Mouse (Mus musculus): ENCODE measurements at regions not wholly inside any gene's neighbourhood (a gene's known extent, or its start where the extent isn't known, plus 50 kb on each side); places are given as distances from the start of the nearest gene placed in this dataset.

GRCm38 (mm10) chr3:121902246-121902645, 50.1 kb upstream of the Arhgap29 start:
- no peak for DNase-seq

- DNase-seq, result no peak
These were observed 51.9 kb upstream of the Arhgap29 start for GRCm38 (mm10) chr3:121900429-121900844.

DNA sequence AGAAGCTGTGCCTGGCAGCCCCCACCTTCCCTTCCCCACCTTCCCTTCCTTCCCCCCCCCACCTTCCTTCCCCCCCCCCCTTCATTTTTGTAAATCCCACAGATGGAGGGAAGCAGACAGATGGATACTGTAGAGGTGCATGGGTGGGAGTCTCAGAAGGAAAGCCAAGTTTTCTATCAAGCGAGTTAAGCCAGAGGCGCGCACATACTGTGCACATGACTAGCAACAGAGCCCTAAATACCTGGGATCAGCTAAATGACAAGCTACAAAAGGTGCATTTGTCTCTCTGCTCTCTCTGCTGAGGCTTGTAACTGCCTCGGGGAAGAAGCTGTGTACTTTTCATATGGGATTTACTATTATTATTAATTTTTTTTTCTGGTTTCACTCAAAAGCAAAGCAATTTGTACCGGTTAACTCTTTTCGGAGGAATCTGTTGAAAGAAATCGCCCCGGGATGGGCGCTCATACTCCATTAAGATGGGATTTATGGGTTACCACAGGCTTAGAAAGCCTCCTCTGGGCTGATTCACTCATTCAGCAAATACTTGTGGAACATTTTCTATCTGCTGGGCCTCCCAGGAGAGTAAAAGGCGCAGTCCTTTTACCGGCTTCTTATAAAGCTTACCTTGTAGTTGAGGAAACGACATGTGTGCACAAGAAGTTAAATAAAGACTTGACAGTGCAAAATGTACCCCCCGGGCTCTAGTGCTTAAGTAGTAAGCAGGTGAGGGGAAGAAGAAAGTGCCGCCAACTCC, 54.3 kb upstream of the Arhgap29 start:
- no peak for DNase-seq

GRCm38 (mm10) chr3:121893606-121894005, 58.7 kb upstream of the Arhgap29 start:
- DNase-seq, result no peak

- DNase-seq, result no peak
These were observed 59.7 kb upstream of the Arhgap29 start for GRCm38 (mm10) chr3:121892675-121893074.

GRCm38 (mm10) chr3:121891338-121891737, 61.0 kb upstream of the Arhgap29 start:
- DNase-seq, result no peak

GRCm38 (mm10) chr3:121890563-121890962, 61.8 kb upstream of the Arhgap29 start:
- no peak for DNase-seq

- DNase-seq, result no peak
These were observed 65.3 kb upstream of the Arhgap29 start for GRCm38 (mm10) chr3:121886870-121887605.

DNA sequence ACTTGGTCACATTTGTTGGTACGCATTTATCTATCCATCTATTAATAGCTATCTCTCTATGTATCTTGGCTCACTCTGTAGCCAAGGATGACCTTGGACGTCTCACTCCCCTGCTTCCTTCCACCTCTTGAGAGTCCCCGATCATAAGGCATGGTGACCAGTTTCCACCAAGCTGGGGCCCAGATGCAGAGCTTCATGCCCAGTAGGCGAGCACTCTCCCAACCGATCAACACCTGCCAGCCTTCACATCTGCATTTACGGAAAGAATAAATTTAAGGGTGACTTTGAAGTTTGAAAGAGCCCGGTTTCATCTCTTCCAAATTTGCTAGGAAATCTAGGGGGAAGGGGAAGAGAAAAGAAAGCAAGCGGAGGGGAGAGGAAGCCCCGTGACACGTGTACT, 66.0 kb upstream of the Arhgap29 start:
- no peak for DNase-seq

DNA sequence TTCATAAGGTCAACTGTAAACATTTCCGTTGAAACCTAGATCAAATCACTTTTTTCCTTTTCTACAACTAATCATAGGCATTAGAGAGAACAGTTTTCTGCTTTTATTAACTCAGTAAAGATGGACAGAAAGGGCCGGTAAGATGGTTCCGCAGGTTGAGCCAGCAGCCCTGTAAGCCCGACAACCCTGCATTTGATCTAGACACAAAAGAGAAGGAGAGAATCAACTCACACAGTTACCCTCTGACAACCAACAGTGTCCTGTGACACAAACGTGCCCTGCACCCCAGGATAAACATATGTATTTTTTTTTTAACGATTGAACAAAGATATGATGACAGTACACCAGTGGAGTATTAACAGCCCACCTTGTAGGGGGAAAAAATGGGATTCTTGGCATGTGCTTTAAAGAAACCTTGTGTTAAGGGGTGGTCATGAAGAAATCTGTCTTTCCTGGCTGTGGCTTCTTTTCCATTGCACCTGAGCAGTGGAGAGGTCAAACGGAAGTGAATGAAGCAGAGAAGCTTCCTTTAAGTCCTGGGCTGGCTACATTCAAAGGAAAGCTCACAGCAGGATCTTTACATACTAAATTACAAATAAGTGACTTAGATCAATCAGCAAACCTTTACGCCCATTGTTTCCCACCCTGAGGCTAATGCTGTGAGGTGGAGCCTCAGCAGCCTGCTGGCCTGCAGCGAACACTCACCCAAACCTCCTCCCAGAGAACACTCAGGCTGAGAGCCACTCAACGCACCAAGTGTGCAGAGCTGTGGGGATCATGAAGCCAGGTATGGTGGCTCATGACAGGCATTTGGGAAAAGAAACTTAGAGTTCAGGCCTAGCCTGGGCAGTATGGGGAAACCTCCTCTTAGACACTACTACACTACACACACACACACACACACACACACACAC, 66.8 kb upstream of the Arhgap29 start:
- DNase-seq, result no peak

- DNase-seq, result peak; percentile 86
These were observed 67.8 kb upstream of the Arhgap29 start for GRCm38 (mm10) chr3:121884328-121885248.

DNA sequence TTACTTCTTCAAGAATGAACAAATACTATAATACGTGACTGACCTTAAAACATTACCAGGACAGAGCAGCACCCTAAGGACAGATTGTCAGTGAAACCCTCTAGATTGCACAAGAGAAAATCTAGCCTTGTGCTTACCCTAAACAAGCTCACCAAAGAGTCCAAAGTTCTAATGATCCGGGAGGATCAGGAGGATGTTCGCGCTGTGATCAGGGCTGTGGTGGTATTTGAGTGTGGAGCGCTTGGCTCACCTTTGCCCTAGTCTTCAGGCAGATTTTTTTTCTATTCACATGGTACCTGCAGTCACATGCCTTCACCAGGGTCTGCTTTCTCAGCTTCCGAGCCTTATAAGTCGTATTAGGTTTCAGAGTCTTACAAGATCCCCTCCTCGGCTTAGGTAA, 65.3 kb upstream of the Abcd3 start:
- DNase-seq, result no peak

DNA sequence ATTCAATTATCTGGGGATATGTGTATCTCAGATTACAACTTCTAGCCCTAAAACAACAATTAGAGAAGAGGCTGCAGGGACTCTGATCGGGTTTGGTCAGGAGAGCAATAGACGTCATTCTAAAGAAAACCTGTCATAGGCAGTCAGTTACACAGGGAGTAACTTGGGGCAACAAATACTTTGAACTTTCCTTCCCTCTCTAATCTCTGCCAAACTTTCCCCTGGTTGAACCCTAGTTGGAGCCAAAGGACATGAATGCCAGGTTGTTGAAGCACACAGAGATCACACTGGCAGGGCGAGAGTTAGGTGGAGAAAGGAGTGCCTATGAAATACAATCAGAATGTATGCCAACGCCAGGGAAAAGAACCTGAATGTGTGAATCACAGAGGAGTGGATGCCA, 60.0 kb upstream of the Abcd3 start:
- no peak for DNase-seq

DNA sequence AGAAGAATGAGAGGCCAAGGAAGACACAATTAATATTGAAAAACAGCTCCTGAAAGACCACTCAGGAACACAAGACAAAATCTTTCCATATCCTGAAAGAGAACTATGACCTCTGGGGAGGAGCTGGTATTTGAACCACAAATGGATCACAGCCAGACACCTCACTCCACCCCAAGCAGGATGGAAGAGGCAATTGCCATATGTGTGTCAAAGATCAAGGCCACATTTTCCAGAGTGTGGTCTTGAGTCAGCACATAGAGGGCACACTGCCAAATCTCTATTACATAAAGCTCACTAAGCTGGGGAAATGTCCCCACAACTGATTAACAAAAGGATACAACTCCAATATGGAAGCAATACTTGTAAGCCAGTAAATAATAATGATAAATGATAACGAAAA, 59.5 kb upstream of the Abcd3 start:
- DNase-seq, result no peak

GRCm38 (mm10) chr3:121873572-121873971, 58.5 kb upstream of the Abcd3 start:
- no peak for DNase-seq

DNA sequence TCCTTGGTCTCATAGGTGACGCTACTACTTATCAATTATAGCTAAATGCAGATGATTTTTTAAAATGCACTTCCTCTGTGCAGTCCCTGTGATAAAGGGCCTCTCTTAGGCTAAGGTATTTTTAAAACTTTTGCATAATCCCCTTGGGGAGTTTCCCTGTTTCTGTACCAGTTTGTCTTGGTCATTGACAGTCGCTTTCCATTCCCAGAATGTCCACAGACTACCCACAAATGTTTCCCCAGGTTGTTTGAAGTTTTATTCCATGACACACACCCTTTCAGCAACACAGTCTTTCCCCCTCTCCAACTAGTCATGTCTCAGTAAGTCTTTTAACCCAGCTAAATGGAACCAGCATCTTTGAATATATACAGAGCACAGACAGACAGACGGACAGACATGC, 57.6 kb upstream of the Abcd3 start:
- no peak for DNase-seq

DNA sequence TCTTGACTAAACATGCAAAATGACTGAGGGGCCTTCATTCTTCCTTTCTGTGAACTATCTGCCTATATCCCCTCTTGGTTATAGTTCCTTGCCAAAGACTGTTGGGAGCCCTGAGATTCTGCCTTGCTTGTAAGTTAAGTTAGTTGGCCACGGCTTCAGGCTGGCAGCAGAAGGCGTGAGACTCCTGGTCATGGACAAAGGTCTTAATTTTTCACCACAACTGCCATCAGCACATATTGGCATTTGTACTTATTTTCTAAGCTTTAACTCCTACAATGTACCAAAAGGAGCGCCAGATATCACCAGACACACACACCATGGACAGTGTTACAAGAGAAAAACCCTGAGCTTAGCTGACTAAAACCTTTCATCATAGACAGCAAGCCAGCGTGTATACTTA, 56.7 kb upstream of the Abcd3 start:
- DNase-seq, result no peak

DNA sequence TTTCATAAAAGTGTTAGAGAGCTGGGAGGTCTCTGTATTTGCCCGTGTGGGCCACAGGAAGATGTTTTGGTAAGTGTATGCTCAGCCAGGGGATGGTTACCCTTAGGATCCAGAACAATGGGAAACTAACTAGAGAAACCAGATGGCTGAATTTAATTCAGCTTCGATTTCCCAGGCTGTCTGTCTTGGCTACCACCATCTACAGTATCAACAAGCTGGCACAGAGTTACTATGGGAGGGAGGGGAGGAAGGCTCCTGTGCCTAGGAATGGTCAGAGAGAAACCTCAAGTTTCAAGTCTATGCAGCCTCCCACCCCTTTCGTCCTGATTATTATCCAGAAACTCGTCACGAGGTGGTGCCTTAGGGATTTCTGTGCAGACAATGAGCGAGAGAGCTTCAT, 55.6 kb upstream of the Abcd3 start:
- no peak for DNase-seq

GRCm38 (mm10) chr3:121869694-121870093, 54.6 kb upstream of the Abcd3 start:
- DNase-seq, result no peak

GRCm38 (mm10) chr3:121867301-121867700, 52.2 kb upstream of the Abcd3 start:
- DNase-seq, result no peak

- DNase-seq, result no peak
These were observed 49.8 kb upstream of the Abcd3 start for GRCm38 (mm10) chr3:121864734-121865445.
